Mouse (Mus musculus) left cerebral cortex, postnatal 36 days (tissue): ENCODE data around the gene Rgs1. TPM values are rescaled to one million over a fixed set of nuclear protein-coding genes. Genes with fewer than 3 reads are reported as not detected.
A peak's percentile ranks its signal among the peaks of the same experiment; 100 is the strongest.

Source experiments
- DNase-seq, 2 experiments: peaks; one replicate each; pipeline ENCODE4 v3.0.0; 2021 to 2022; ENCODE audit warnings: low spot score in 2 of 2, mixed read lengths in 1 of 2
- intact Hi-C: fragments of 180-260 bp; cut with DNase I; formaldehyde crosslinking; loops from one replicate; pipeline ENCODE4 v1.15.1; 2025
- total RNA-seq, 2 experiments: library from RNA; stranded (reverse); gene quantifications; 2 replicates each; pipeline ENCODE4 v1.2.3; 2021

Gene Rgs1
- total RNA-seq, 2 experiments from 2014 or later, result 0.35 TPM; not detected in 1

DNA sequence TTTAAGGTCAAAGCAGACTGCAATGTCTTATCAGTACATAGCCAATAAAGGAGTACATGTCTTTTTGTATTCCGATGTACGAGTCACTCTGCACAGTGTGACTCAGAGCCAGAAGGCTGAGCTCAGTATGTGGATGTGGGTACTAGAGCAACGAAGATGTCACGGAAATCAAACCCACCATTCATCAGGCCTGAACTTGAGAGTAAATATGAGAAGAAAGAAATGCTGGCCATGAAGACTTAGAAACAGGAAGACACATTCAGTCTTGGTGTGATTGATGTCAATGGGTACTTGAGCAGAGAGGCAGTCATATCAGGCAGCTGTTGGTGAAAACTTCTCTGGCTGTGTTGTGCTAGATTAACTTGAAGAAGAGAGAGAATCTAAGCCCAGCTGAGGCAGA lies 46.1 kb downstream of the Rgs1 start:
- intact Hi-C loops, result no loop called here
- DNase-seq, result no peak

DNA sequence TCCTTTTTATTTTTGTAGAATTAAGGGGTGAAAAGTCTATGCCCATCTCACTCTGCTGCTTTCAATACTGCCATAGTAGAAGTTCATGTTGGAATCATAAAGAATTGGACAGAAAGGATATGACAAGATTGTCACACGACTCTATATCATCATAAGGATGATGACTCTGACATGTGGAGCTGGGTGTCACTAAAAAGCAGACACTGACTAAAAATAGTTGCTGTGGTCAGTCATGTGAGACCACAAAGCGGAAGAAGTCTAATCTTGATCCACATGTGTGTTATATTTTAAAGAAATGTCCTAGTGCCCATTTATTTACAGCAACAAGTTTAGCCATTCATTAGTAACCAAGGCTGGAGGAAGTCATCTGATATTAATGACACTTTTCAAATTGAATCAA lies 48.5 kb downstream of the Rgs1 start:
- intact Hi-C loops, result no loop called here
- no peak for DNase-seq

DNA sequence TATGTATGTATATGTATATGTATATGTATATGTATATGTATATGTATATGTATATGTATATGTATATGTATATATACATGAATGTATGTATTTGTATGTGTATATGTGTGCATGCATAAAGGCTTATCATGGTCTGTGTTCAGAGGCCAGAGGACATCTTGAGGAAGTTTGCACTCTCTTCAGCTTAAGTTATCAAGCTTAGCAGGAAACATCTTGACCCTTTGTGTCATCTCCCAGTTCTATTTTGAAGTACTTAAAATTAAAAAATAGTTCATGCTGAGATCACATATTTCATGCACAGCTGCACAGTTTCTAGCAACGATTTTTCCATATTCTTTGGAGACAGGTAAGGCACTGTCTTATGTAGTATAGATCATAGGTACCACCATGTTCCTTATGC lies 49.5 kb downstream of the Rgs1 start:
- intact Hi-C loops, result loop anchor here (5.0 to 10.0 kb wide), 3 partner anchors 183 to 395 kb away; partner anchors contain the start of gene Rgs2
- no peak for DNase-seq

DNA sequence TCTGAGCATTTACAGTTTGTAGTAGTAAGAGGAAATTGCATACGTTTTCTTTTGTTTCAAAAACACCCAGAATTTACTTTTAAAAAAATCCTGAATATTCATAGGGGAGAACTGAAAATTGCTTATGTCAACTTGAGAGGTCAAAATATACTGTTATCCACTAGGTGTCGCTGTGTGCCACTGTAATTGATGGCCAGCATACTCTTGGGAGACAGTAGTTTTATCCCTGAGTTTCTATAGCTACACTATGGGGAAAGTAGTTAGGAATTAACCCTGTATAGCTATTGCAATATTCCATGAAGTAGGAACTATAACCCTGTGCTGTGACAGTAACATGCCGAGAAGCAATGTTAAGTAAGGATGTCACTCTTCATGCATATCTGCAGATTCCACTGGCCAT lies 51.4 kb downstream of the Rgs1 start:
- peak in 1 of 2 experiments; percentile 25 for DNase-seq
- intact Hi-C loops, result loop anchor here (5.0 to 10.0 kb wide), 3 partner anchors 185 to 393 kb away; partner anchors contain the start of gene Rgs2

Other genes with a start within 250 kb of the Rgs1 start
- 10 to 100 TPM; 58.5 to 64.2 TPM for gene Rgs2, start 245.1 kb downstream of the Rgs1 start, total RNA-seq
- gene Rgs13, start 71.9 kb downstream of the Rgs1 start, total RNA-seq, result under 1 TPM; 0.70 to 0.74 TPM